In the genomic region with DNA sequence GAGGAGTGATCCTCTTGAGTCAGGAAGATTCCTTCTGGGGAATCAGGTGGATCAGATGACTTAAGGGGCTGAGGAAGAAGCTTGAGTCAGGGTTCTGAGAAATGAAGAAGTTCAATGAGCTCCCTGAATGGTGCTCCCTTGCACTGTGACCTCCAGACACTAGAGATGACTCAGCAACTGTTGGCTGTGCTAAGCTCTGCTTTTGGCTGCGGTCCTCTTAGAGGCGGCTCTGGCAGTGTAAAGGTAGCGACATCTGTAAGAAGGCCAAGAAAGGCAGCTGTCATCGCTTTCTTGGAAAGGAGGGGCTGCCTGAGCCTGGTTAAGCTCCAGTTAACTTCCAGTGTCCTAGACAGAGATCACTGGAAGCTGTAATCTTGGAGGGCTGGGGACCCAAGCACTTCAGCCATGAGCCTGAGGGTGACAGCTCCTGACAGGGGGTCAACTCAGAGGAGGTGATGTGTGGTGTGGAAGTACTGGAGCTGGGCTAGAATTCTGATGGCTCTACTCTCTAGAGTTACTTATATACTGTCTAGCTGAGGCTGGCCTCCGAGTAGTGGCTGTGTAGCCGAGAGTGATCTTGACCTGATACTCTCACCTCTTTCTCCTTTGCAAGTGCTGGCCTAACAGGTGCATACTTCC, we compare ENCODE assay signal across 8 mouse cellular contexts. TPM values are rescaled to one million over a fixed set of nuclear protein-coding genes. Genes with fewer than 3 reads are reported as not detected.
A peak's percentile ranks its signal among the peaks of the same experiment; 100 is the strongest.
DNase-seq lines count a peak whose midpoint lies in the region; ATAC-seq lines count a peak whose summit lies in the region.

No protein-coding gene starts in this region.

- no peaks in the 10 kb centered on the region for H3K27me3 ChIP-seq in limb, embryonic 13.5 days
- no peaks in the 10 kb centered on the region for H3K27me3 ChIP-seq in limb, embryonic 10.5 days (ENCODE audit: low read depth, poor library complexity, severe bottlenecking)
- H3K27me3 ChIP-seq in heart, embryonic 15.5 days, result no peaks in the 10 kb centered on the region
- no peaks in the 10 kb centered on the region for H3K27me3 ChIP-seq in liver, embryonic 12.5 days (replicated peaks)

- WGBS in limb, embryonic 13.5 days, result 63% methylated on average over 6 of the region's 6 CpGs
- 87% methylated on average over 6 of the region's 6 CpGs for WGBS in limb, embryonic 10.5 days
- 26% methylated on average over 6 of the region's 6 CpGs for WGBS in heart, embryonic 15.5 days
- WGBS in liver, embryonic 12.5 days (ENCODE audit: insufficient replicate concordance), result 44% methylated on average over 6 of the region's 6 CpGs

- H3K4me1 ChIP-seq in limb, embryonic 13.5 days, result peaks cover 64% of the 10 kb centered on the region
- H3K4me1 ChIP-seq in limb, embryonic 10.5 days, result peaks cover 39% of the 10 kb centered on the region
- H3K4me1 ChIP-seq in heart, embryonic 15.5 days (replicated peaks), result peaks cover 9% of the 10 kb centered on the region
- no peaks in the 10 kb centered on the region for H3K4me1 ChIP-seq in liver, embryonic 12.5 days

- H3K9me3 ChIP-seq in limb, embryonic 13.5 days, result no peaks in the 10 kb centered on the region
- H3K9me3 ChIP-seq in limb, embryonic 10.5 days (replicated peaks), result no peaks in the 10 kb centered on the region
- H3K9me3 ChIP-seq in heart, embryonic 15.5 days (replicated peaks), result no peaks in the 10 kb centered on the region
- no peaks in the 10 kb centered on the region for H3K9me3 ChIP-seq in liver, embryonic 12.5 days (replicated peaks)

- H3K36me3 ChIP-seq in limb, embryonic 13.5 days, result no peaks in the 10 kb centered on the region
- no peaks in the 10 kb centered on the region for H3K36me3 ChIP-seq in limb, embryonic 10.5 days
- no peaks in the 10 kb centered on the region for H3K36me3 ChIP-seq in heart, embryonic 15.5 days
- H3K36me3 ChIP-seq in liver, embryonic 12.5 days, result no peaks in the 10 kb centered on the region

- no peak overlapping the region for H3K9ac ChIP-seq in limb, embryonic 13.5 days
- H3K9ac ChIP-seq in heart, embryonic 15.5 days, result no peak overlapping the region
- no peak overlapping the region for H3K9ac ChIP-seq in liver, embryonic 12.5 days

- H3K4me2 ChIP-seq in limb, embryonic 13.5 days (replicated peaks), result no peak overlapping the region
- H3K4me2 ChIP-seq in heart, embryonic 15.5 days, result no peak overlapping the region
- H3K4me2 ChIP-seq in liver, embryonic 12.5 days, result no peak overlapping the region

- H3K4me3 ChIP-seq in limb, embryonic 13.5 days, result no peak overlapping the region
- H3K4me3 ChIP-seq in limb, embryonic 10.5 days, result no peak overlapping the region
- no peak overlapping the region for H3K4me3 ChIP-seq in heart, embryonic 15.5 days
- no peak overlapping the region for H3K4me3 ChIP-seq in liver, embryonic 12.5 days

- no peak for DNase-seq in limb, embryonic 10.5 days (ENCODE audit: low spot score)
- DNase-seq in adrenal gland, adult 2 months, result peak; percentile 79
- no peak for DNase-seq in cerebellum, postnatal 4 days (ENCODE audit: low spot score in 2 of 2)
- DNase-seq in spleen, postnatal 14 days (ENCODE audit: low spot score in 2 of 2), result no peak
- DNase-seq in embryo, embryonic 11 days, result no peak

- peak; percentile 33; the same call in 1 of the 2 replicates for ATAC-seq in limb, embryonic 13.5 days (ENCODE audit: low FRiP score, low read depth)
- peak; percentile 58; the same call in 1 of the 2 replicates for ATAC-seq in heart, embryonic 15.5 days (replicated peaks; ENCODE audit: insufficient number of reproducible peaks, insufficient read depth, low FRiP score, low read depth)
- 0 out of 2 replicates have a peak, but pooled peaks have one; percentile 30 for ATAC-seq in liver, embryonic 12.5 days

- H3K27ac ChIP-seq in limb, embryonic 13.5 days, result 0 out of 2 replicates have a peak overlapping the region, but pooled peaks have one; percentile 28
- H3K27ac ChIP-seq in limb, embryonic 10.5 days, result no peak overlapping the region
- H3K27ac ChIP-seq in heart, embryonic 15.5 days, result no peak overlapping the region
- no peak overlapping the region for H3K27ac ChIP-seq in liver, embryonic 12.5 days

RNA-seq across cellular contexts. Expression of a gene that starts 37.4 kb away (rescaled TPM):
- polyA plus RNA-seq in limb, embryonic 13.5 days (2015; fragmentation: Nextera tagmentation; extraction: Ambion mirVana), result 11.8 and 12.6 TPM in 2 replicates
- 6.2 and 7.9 TPM in 2 replicates for polyA plus RNA-seq in limb, embryonic 10.5 days (2016; fragmentation: Nextera tagmentation; extraction: Ambion mirVana)
- 10 to 100 TPM; 17.1 to 26.9 TPM for total RNA-seq in adrenal gland, adult 2 months (2021)
- 2.3 and 2.9 TPM in 2 replicates for polyA plus RNA-seq in adrenal gland, adult 2 months (2012; rRNA removed)
- polyA plus RNA-seq in heart, embryonic 15.5 days (2015; fragmentation: Nextera tagmentation; extraction: Ambion mirVana), result 1.0 and 1.6 TPM in 2 replicates
- polyA plus RNA-seq in liver, embryonic 12.5 days (2016; fragmentation: Nextera tagmentation; extraction: Ambion mirVana), result 0.64 and 0.67 TPM in 2 replicates
